Mouse (Mus musculus): ENCODE results near the gene Grm4.

The Grm4 gene

GRCm38 (mm10) chr17:27455012-27455784, 66.0 kb downstream of the Grm4 start:
- in situ Hi-C loops (cut with MboI, MseI): no loop called here

GRCm38 (mm10) chr17:27454396-27454795, 66.8 kb downstream of the Grm4 start:
- in situ Hi-C loops (cut with MboI, MseI): no loop called here

GRCm38 (mm10) chr17:27453045-27453444, 68.2 kb downstream of the Grm4 start:
- in situ Hi-C loops (cut with MboI, MseI): no loop called here

- in situ Hi-C loops (cut with MboI, MseI): no loop called here
Measured at GRCm38 (mm10) chr17:27451787-27452186, 69.4 kb downstream of the Grm4 start.

GRCm38 (mm10) chr17:27451216-27451615, 70.0 kb downstream of the Grm4 start:
- in situ Hi-C loops (cut with MboI, MseI): no loop called here

DNA sequence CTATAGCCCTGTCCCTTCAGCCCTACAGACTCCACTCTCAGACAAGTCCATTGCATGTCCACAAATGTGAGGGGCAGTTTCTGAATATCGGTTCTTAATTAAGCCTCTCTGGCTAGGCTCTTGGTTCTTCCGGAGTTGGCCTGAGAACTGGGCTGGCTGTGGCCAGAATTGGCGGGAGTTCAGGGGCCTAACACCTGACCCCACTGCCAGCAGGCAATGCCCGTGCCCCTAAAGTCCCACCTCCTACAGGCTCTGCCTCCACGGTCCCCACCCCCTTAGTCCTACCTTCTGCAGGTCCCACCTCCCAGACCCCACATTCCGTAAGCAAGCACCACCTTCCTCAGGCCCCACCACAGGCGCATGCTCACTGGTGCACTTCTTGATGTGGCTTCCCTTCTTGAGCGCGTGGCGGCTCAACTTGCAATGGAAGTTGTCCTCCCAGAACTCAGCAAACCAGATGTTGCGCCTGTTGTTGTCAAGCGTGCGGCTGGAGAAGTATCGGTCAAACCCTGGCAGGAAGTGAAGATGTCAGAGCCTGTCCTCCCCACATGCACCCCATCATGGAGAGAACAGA, 71.4 kb downstream of the Grm4 start:
- in situ Hi-C loops (cut with MboI, MseI): no loop called here

DNA sequence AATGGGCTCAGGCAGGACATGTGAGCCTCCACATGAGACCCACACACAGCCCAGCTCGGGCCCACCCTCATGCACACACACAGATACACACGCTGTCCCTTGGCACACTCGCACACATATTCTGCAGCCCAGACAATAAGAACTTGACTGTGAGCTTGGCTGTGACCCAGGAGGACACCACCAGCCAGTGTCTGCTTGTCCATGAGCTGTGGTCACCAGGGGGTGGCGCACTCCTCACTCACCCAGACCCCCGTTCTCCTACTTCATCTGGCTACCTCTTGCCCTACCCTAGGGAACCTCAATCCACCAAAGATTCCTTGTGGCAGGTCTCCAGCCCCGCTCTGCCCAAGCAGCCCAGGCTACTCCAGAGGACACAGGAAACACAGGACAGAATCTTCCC, 72.5 kb downstream of the Grm4 start:
- in situ Hi-C loops (cut with MboI, MseI): no loop called here

DNA sequence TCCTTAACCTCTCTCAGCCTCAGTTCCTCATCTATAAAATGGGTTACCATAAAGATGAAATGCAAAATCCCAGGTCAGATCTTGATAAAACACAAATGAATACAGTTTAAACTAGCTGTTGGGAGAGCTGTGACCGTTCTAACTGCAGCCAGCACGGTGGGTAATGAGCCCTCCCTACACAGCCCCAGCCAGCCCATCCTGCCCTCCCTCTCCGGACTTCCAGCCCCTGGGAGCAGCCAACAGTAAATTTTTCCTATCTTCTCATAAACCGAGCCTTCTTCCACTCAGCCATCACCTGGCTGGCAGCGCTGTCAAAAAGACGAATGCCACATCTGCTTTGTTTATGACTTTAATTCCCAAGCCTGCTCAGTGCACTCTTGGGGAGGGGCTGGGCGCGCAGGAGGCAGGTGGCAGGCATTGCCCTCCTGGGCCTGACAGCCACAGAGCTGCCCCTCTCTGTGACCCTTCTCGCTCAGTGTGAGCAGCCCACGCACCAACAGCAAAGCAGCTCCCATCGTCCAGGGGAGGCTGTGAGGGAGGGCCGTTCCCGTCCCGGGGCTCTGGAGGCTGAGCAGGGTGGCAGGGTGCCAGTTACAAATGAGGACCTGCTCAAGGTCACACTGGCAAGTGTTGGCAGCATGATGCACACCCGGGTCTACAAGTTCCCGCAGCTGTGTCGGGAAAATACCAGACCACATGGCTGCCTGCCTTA, 75.7 kb downstream of the Grm4 start:
- in situ Hi-C loops (cut with MboI, MseI): no loop called here

GRCm38 (mm10) chr17:27442538-27443113, 78.6 kb downstream of the Grm4 start:
- in situ Hi-C loops (cut with MboI, MseI): no loop called here

DNA sequence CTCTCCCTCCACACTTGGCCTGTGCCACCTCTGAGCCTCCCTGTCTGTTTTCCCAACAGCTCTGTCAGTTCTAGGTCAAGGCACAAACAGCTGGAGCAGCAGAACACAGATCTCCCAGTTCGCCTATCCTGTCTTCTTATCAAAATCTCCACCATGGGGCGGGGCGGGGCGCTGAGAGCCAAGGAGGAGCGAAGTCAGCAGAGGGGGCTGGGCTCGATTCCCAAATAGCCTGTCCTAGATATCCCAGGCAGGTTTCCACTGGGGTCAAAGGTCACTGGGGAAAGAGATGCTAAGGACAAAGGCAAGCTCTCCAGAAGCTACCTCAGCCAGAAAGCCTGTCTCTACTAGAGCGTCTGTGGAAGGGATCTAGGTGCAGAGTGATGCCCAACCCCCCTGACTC, 79.4 kb downstream of the Grm4 start:
- in situ Hi-C loops (cut with MboI, MseI): no loop called here

GRCm38 (mm10) chr17:27435799-27436198, 85.4 kb downstream of the Grm4 start:
- in situ Hi-C loops (cut with MboI, MseI): no loop called here

- in situ Hi-C loops (cut with MboI, MseI): no loop called here
Measured at GRCm38 (mm10) chr17:27435225-27435624, 86.0 kb downstream of the Grm4 start.

DNA sequence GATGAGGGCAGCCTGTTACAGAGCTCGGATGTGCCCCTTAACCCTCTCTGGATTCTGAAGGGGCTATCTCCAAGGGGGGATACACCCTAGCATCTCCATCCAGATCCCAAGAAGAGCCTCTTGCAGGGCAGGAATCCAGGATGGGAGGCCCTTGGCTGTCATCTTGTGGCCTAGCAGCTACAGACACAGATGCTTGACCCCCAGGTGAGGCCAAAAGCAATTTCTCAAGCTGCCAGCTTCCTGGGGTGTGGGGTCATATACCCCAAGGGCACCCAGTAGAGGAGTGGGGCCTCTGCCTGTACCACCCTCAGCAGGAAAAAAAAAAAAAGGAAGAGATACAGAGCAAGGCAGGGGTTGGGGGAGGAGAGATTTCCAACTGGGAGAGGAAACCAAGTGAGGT, 87.1 kb downstream of the Grm4 start:
- in situ Hi-C loops (cut with MboI, MseI): no loop called here

DNA sequence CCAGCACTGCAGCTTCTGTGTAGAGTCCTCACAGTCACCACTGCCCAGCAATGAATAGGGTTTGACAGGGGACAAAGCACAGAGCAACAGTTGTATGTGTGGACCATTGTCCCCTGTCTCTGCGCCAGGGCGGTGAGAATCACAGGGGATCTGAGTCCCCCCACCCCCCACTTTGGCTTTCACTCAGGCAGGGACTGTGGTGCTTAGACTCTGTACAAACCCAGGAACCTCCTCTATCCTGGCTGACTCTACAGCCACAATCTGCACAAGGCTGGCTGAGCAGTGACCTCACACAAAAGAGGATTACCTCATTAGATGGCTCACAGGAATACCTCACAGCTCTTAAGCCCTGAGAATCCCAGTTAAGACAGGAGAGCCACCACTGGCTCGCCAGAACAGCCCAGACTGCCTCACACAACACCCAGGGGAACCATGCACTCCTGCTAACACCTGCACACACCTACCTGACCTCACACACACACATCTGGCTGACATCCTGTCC, 88.0 kb downstream of the Grm4 start:
- in situ Hi-C loops (cut with MboI, MseI): no loop called here

GRCm38 (mm10) chr17:27432145-27432650, 89.0 kb downstream of the Grm4 start:
- in situ Hi-C loops (cut with MboI, MseI): no loop called here

DNA sequence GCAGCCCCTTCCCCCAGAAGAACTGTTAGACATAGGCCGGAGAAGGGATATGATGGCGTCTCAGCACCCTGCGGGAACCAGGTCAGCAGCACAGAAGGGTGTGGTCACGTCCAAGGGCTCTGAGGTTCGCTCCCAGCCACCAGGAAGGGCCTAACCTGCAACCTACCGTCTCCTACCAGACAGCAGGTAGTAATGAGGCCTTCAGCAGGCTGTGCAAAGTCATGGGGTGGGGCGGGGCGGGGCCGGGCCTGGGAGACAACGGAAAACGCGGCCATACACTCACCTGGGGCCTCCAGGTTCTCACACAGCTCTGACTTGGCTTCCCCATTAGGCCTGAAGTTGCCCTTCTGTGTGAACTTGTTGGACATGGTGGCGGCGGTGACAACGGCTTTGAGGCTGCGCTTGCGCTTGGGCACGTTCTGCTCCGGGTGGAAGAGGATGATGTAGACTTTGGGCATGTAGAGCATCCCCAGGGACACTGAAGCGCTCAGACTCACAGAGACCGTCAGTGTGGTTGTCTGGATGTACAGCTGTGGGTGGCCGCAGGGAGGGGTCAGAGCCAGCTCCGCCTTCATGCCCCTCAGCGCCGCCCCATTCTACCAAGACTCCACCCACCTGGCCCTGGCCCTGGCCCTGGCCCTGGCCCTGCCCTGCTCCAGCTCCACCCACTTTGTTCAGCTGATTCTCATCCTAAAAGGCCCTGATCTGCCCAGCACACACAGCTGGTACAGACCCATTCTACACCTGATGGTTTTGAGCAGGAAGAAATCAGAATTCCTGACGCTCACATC, 90.0 kb downstream of the Grm4 start:
- in situ Hi-C loops (cut with MboI, MseI): no loop called here

DNA sequence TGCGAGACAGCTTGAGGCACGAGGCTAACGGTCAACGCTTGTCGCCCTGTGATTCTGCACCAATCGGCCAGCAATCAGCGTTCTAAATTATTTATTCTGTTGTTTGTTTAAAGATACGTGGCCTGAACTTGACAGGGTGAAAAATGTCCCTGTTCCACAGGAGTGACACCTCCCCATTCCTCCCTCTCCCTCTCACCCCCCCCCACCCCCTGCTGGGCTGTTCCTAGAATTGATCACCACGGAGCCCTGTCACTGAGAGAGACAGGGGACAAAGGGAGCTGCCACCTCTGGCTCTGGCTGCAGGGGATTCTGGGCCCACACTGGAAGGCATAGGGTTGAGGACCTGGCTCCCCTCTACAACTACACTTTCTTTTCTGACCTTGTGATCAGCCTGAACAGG, 91.4 kb downstream of the Grm4 start:
- in situ Hi-C loops (cut with MboI, MseI): no loop called here

GRCm38 (mm10) chr17:27425016-27425415, 96.2 kb downstream of the Grm4 start:
- in situ Hi-C loops (cut with MboI, MseI): no loop called here

- in situ Hi-C loops (cut with MboI, MseI): no loop called here
Measured at GRCm38 (mm10) chr17:27424356-27424755, 96.8 kb downstream of the Grm4 start.

GRCm38 (mm10) chr17:27422726-27423381, 98.3 kb downstream of the Grm4 start:
- in situ Hi-C loops (cut with MboI, MseI): no loop called here

DNA sequence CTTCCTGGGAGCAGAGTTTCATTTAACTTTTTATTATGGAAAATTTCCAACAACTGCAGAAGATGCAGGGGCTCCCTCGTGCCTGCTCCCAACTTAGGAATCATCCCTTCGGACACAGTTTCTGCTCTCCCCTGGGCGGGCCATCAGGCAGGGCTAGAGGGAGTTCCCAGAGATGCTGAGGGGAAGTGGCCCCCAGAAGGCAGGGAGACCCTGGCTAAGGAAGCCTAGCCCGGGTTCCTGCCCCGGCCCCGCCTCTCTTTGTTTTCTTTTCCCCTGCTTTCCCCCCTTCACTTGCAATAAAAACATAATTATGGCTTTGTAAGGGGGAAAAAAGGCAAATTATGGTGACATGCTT, 98.9 kb downstream of the Grm4 start:
- in situ Hi-C loops (cut with MboI, MseI): no loop called here

All from T-helper 1 cell (primary cell).